Mouse (Mus musculus) lung, embryonic 14.5 days (tissue): ENCODE measurements around the gene Atp8b3. TPM values are rescaled to one million over a fixed set of nuclear protein-coding genes. Genes with fewer than 3 reads are reported as not detected.

Experiments
- ATAC-seq: fragments of 200-750 bp; cut with Nextera tagmentation; 2 replicates; pipeline ENCODE4 v1.8.0; 2017; ENCODE audit warnings: mild to moderate bottlenecking, moderate TSS enrichment, moderate library complexity; ENCODE audit not compliant: insufficient read depth
- DNase-seq: peaks from one replicate; pipeline ENCODE4 v3.0.0-alpha.2; 2015
- H3K27ac ChIP-seq: fragments of 300-500 bp; sonication (generic); 2 replicates; pipeline ENCODE4 v1.5.1; 2014; ENCODE audit warnings: low read depth, mild to moderate bottlenecking, moderate library complexity
- H3K27me3 ChIP-seq: fragments of 300-500 bp; sonication (generic); 2 replicates; pipeline ENCODE4 v1.6.1; 2014; ENCODE audit warnings: low read length, control low read depth; ENCODE audit not compliant: insufficient read depth
- H3K36me3 ChIP-seq: fragments of 300-500 bp; sonication (generic); 2 replicates; pipeline ENCODE4 v1.6.1; 2014; ENCODE audit warnings: control low read depth; ENCODE audit not compliant: insufficient read depth
- H3K4me1 ChIP-seq: fragments of 300-500 bp; sonication (generic); 2 replicates; pipeline ENCODE4 v1.6.1; 2014; ENCODE audit warnings: antibody characterized with exemption, control low read depth; ENCODE audit not compliant: insufficient read depth
- H3K4me2 ChIP-seq: fragments of 300-500 bp; sonication (generic); 2 replicates; pipeline ENCODE4 v1.6.1; 2014; ENCODE audit warnings: mild to moderate bottlenecking
- H3K4me3 ChIP-seq: fragments of 300-500 bp; sonication (generic); 2 replicates; pipeline ENCODE4 v1.5.1; 2014; ENCODE audit warnings: low read depth, low read length
- H3K9ac ChIP-seq: fragments of 300-500 bp; sonication (generic); 2 replicates; pipeline ENCODE4 v1.6.1; 2014
- H3K9me3 ChIP-seq: fragments of 300-500 bp; sonication (generic); 2 replicates; pipeline ENCODE4 v1.6.1; 2016; ENCODE audit warnings: low read depth, low read length, control low read depth
- CTCF ChIP-seq: IDR thresholded peaks from 2 replicates; pipeline ENCODE4 v1.5.1; 2016; ENCODE audit warnings: antibody characterized with exemption, low read depth
- WGBS: fragments of 180-500 bp; shearing (Covaris S2); extraction: QIAGEN DNeasy Blood & Tissue Kit; methylation state at CpG from one replicate; pipeline ENCODE4 v1.1.7; 2014; 5-methylcytosine and 5-hydroxymethylcytosine counted together
- polyA plus RNA-seq: library from polyadenylated mRNA; unstranded; fragments of >200 nt; fragmentation: Nextera tagmentation; extraction: Ambion mirVana; gene quantifications from 2 replicates; pipeline ENCODE4 v1.2.1, GENCODE M21; 2014

The Atp8b3 gene
- polyA plus RNA-seq, 1 experiment from 2014 or later: 0.14 TPM

- H3K9me3 ChIP-seq: peaks cover 3% of the 10 kb centered on the region; the same call in 1 of the 2 replicates
- WGBS: under 1% methylated on average over 22 of the region's 22 CpGs
Observed at GRCm38 (mm10) chr10:80490051-80490450, 48.9 kb downstream of the Atp8b3 start.

GRCm38 (mm10) chr10:80486862-80487379 is 52.0 kb downstream of the Atp8b3 start:
- TF ChIP-seq CTCF: peak; percentile 55
- Histone ChIP-seq H3K36me3 (no peaks in the 10 kb centered on the region), H3K9ac (no peak overlapping the region), H3K4me3 (no peak overlapping the region), H3K9me3 (peaks cover 3% of the 10 kb centered on the region; the same call in 1 of the 2 replicates), H3K27ac (no peak overlapping the region), H3K27me3 (peaks cover 81% of the 10 kb centered on the region), H3K4me1 (0 out of 2 replicates have a peak, but pooled peaks cover 5% of the 10 kb centered on the region), H3K4me2 (no peak overlapping the region)
- DNase-seq (no peak), ATAC-seq (no peak)
- WGBS: 62% methylated on average over 7 of the region's 7 CpGs

More at GRCm38 (mm10) chr10:80490051-80490450, 48.9 kb downstream of the Atp8b3 start:
- H3K4me3 ChIP-seq: 0 out of 2 replicates have a peak overlapping the region, but pooled peaks have one; percentile 4
- ATAC-seq (peak; percentile 89), DNase-seq (peak; percentile 94)
- no peak for TF ChIP-seq CTCF
- no peak overlapping the region for H3K9ac ChIP-seq
- no peak overlapping the region for H3K27ac ChIP-seq
- no peaks in the 10 kb centered on the region for H3K36me3 ChIP-seq
- H3K27me3 ChIP-seq: peaks cover 91% of the 10 kb centered on the region
- peaks cover 5% of the 10 kb centered on the region; the same call in 1 of the 2 replicates for H3K4me1 ChIP-seq
- peak overlapping the region; percentile 51 for H3K4me2 ChIP-seq

GRCm38 (mm10) chr10:80481002-80481401 is 57.9 kb downstream of the Atp8b3 start:
- Histone ChIP-seq H3K4me1 (0 out of 2 replicates have a peak, but pooled peaks cover 3% of the 10 kb centered on the region), H3K9me3 (no peaks in the 10 kb centered on the region), H3K36me3 (no peaks in the 10 kb centered on the region), H3K27me3 (peaks cover 41% of the 10 kb centered on the region), H3K4me3 (no peak overlapping the region), H3K9ac (no peak overlapping the region), H3K4me2 (no peak overlapping the region), H3K27ac (no peak overlapping the region)
- DNase-seq (peak; percentile 40), ATAC-seq (no peak)
- 9% methylated on average over 5 of the region's 5 CpGs for WGBS
- no peak for TF ChIP-seq CTCF

GRCm38 (mm10) chr10:80478531-80478930 is 60.4 kb downstream of the Atp8b3 start:
- WGBS: 74% methylated on average over 5 of the region's 5 CpGs
- Histone ChIP-seq H3K9ac (no peak overlapping the region), H3K27ac (no peak overlapping the region), H3K4me3 (no peak overlapping the region), H3K4me1 (0 out of 2 replicates have a peak, but pooled peaks cover 3% of the 10 kb centered on the region), H3K4me2 (no peak overlapping the region), H3K9me3 (no peaks in the 10 kb centered on the region), H3K36me3 (no peaks in the 10 kb centered on the region), H3K27me3 (peaks cover 21% of the 10 kb centered on the region)
- ATAC-seq (no peak), DNase-seq (no peak)
- TF ChIP-seq CTCF: no peak

GRCm38 (mm10) chr10:80475290-80475959 is 63.5 kb downstream of the Atp8b3 start:
- Histone ChIP-seq H3K9ac (peak overlapping the region; percentile 54), H3K27me3 (peaks cover 18% of the 10 kb centered on the region), H3K4me2 (peak overlapping the region; percentile 80), H3K27ac (peak overlapping the region; percentile 7; the same call in 1 of the 2 replicates), H3K4me1 (no peaks in the 10 kb centered on the region), H3K9me3 (no peaks in the 10 kb centered on the region), H3K4me3 (peak overlapping the region; percentile 47), H3K36me3 (no peaks in the 10 kb centered on the region)
- WGBS: under 1% methylated on average over 57 of the region's 58 CpGs
- DNase-seq (peak; percentile 95), ATAC-seq (peak; percentile 93)
- no peak for TF ChIP-seq CTCF

Other genes with a start within 250 kb of the Atp8b3 start
- 1,192 and 1,202 TPM in 2 replicates for gene Rps15, start 246.7 kb downstream of the Atp8b3 start, polyA plus RNA-seq
- gene Apc2, start 243.1 kb downstream of the Atp8b3 start, polyA plus RNA-seq: 0.62 and 0.96 TPM in 2 replicates
- gene 2310011J03Rik, start 218.6 kb downstream of the Atp8b3 start, polyA plus RNA-seq: 41.7 and 41.8 TPM in 2 replicates
- 3.8 and 4.2 TPM in 2 replicates for gene Pcsk4, start 209.6 kb downstream of the Atp8b3 start, polyA plus RNA-seq
- gene Reep6, start 209.2 kb downstream of the Atp8b3 start, polyA plus RNA-seq: 10.5 and 12.2 TPM in 2 replicates
- gene Adamtsl5, start 190.7 kb downstream of the Atp8b3 start, polyA plus RNA-seq: 0.68 and 1.2 TPM in 2 replicates
- 0.61 and 0.77 TPM in 2 replicates for gene Plk5, start 182.7 kb downstream of the Atp8b3 start, polyA plus RNA-seq
- 7.4 and 8.6 TPM in 2 replicates for gene Mex3d, start 151.5 kb downstream of the Atp8b3 start, polyA plus RNA-seq
- 224 and 268 TPM in 2 replicates for gene Mbd3, start 139.6 kb downstream of the Atp8b3 start, polyA plus RNA-seq
- 663 and 669 TPM in 2 replicates for gene Uqcr11, start 132.3 kb downstream of the Atp8b3 start, polyA plus RNA-seq
- gene Tcf3, start 105.5 kb downstream of the Atp8b3 start, polyA plus RNA-seq: 148 and 175 TPM in 2 replicates
- not detected in 2 replicates for gene Onecut3, start 44.3 kb downstream of the Atp8b3 start, polyA plus RNA-seq
- 27.8 and 34.5 TPM in 2 replicates for gene Rexo1, start 22.4 kb upstream of the Atp8b3 start, polyA plus RNA-seq
- gene Klf16, start 38.2 kb upstream of the Atp8b3 start, polyA plus RNA-seq: 9.5 and 11.8 TPM in 2 replicates
- 151 and 153 TPM in 2 replicates for gene Abhd17a, start 51.2 kb upstream of the Atp8b3 start, polyA plus RNA-seq
- 90.5 and 92.8 TPM in 2 replicates for gene Scamp4, start 63.7 kb upstream of the Atp8b3 start, polyA plus RNA-seq
- 8.7 and 10.1 TPM in 2 replicates for gene Adat3, start 63.8 kb upstream of the Atp8b3 start, polyA plus RNA-seq
- 2.4 and 3.1 TPM in 2 replicates for gene Gm49322, start 66.9 kb upstream of the Atp8b3 start, polyA plus RNA-seq
- gene Csnk1g2, start 83.7 kb upstream of the Atp8b3 start, polyA plus RNA-seq: 105 and 124 TPM in 2 replicates
- 82.5 and 101 TPM in 2 replicates for gene Btbd2, start 117.9 kb upstream of the Atp8b3 start, polyA plus RNA-seq
- gene Mknk2, start 139.0 kb upstream of the Atp8b3 start, polyA plus RNA-seq: 102 and 110 TPM in 2 replicates
- gene Mob3a, start 162.9 kb upstream of the Atp8b3 start, polyA plus RNA-seq: 35.1 and 40.3 TPM in 2 replicates
- 6.7 and 7.3 TPM in 2 replicates for gene Izumo4, start 163.1 kb upstream of the Atp8b3 start, polyA plus RNA-seq
- 62.0 and 69.6 TPM in 2 replicates for gene Ap3d1, start 203.1 kb upstream of the Atp8b3 start, polyA plus RNA-seq
- gene Dot1l, start 216.1 kb upstream of the Atp8b3 start, polyA plus RNA-seq: 26.9 and 29.1 TPM in 2 replicates